Mouse (Mus musculus): ENCODE data around the gene Enox1. TPM values are rescaled to one million over a fixed set of nuclear protein-coding genes. Genes with fewer than 3 reads are reported as not detected.

Enox1 gene
- total and polyA plus RNA-seq, 3 experiments = not detected

DNA sequence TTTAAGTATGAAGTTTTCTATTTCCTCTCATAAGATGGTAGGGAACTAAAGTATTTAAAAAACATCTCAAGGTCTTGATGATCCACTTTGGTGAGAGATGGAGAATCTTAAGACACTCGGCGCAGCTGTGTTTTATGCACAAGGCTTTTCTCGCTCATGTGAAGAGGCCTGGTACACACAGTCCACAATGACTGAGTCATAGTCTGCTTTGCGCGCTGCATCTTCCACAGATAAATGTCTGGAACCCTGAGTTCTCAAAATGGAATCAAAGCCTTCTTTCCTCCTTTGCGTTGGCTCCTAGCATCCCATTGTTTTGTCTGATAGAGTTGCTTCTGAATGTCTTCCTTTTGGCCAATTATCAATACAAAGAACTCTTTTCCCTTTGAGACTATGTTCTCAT lies 119.0 kb downstream of the Enox1 start:
- no peak overlapping the region for H3K27ac ChIP-seq (ENCODE audit: insufficient read depth, low read depth)
- dilution Hi-C loops (cut with MboI; ENCODE audit: extremely low pct_ligation_motif_present, extremely low pct_unique_long_range_greater_than_20kb, low sequenced_read_pairs) (no loop called here), in situ Hi-C loops (cut with MboI; ENCODE audit: low pct_ligation_motif_present, low pct_unique_long_range_greater_than_20kb, low sequenced_read_pairs) (no loop called here)
- H3K9me3 ChIP-seq (replicated peaks; ENCODE audit: low read length) = peaks cover 73% of the 10 kb centered on the region
- H3K79me2 ChIP-seq (replicated peaks; ENCODE audit: control insufficient read depth, extremely low read depth, insufficient read depth, poor library complexity, severe bottlenecking) = no peaks in the 10 kb centered on the region
- no peak overlapping the region for H3K4me2 ChIP-seq (ENCODE audit: insufficient read depth, low read depth, poor library complexity, severe bottlenecking)
- H3K27me3 ChIP-seq (replicated peaks) = no peaks in the 10 kb centered on the region
- no peak overlapping the region for H3K9ac ChIP-seq (ENCODE audit: insufficient read depth, low read depth)
- no peak overlapping the region for H3K4me3 ChIP-seq (replicated peaks in 1 of 3; ENCODE audit: low read depth in 2 of 3, low read length in 2 of 3, poor library complexity in 1 of 3)
- DNase-seq (ENCODE audit: extremely low read depth) = no peak
- no peaks in the 10 kb centered on the region for H3K4me1 ChIP-seq (ENCODE audit: control insufficient read depth in 1 of 2, insufficient read depth in 2 of 2)
- TF ChIP-seq ELF1 (IDR thresholded peaks at IDR 0.05; ENCODE audit: low read depth, low read length) = no peak
- TF ChIP-seq GABPA (IDR thresholded peaks at IDR 0.05; ENCODE audit: insufficient replicate concordance, low read depth, low read length) = no peak
- no peak for TF ChIP-seq NRF1 (IDR thresholded peaks at IDR 0.05; ENCODE audit: low read depth, low read length)
- no peak for TF ChIP-seq MAFK (IDR thresholded peaks at IDR 0.05; ENCODE audit: insufficient replicate concordance, low read length)
- TF ChIP-seq E2F4 (IDR thresholded peaks at IDR 0.05; ENCODE audit: insufficient replicate concordance, low read depth, low read length) = no peak
- no peak for TF ChIP-seq ZMIZ1 (IDR thresholded peaks at IDR 0.05; ENCODE audit: low read depth, low read length)
- no peak for TF ChIP-seq RAD21 (IDR thresholded peaks at IDR 0.05; ENCODE audit: low read depth, low read length)
- TF ChIP-seq ETS1 (conservative IDR thresholded peaks at IDR 0.05; ENCODE audit: low read depth, low read length) = no peak
- TF ChIP-seq ZC3H11A (IDR thresholded peaks at IDR 0.05; ENCODE audit: low read depth, low read length) = no peak
- TF ChIP-seq MEF2A (IDR thresholded peaks at IDR 0.05; ENCODE audit: borderline replicate concordance, low read depth, low read length) = no peak
- TF ChIP-seq MAX (IDR thresholded peaks at IDR 0.05; ENCODE audit: low read length) = no peak
- TF ChIP-seq USF2 (conservative IDR thresholded peaks at IDR 0.05; ENCODE audit: low read depth, low read length) = no peak
- no peak for TF ChIP-seq JUN (IDR thresholded peaks at IDR 0.05; ENCODE audit: insufficient read depth, low read depth, low read length)
- TF ChIP-seq ZNF384 (IDR thresholded peaks at IDR 0.05; ENCODE audit: low read depth, low read length) = no peak
- TF ChIP-seq CHD1 (IDR thresholded peaks at IDR 0.05; ENCODE audit: low read depth, low read length) = no peak
- TF ChIP-seq RCOR1 (conservative IDR thresholded peaks at IDR 0.05; ENCODE audit: low read depth, low read length) = no peak
- TF ChIP-seq KAT2A (IDR thresholded peaks at IDR 0.05; ENCODE audit: insufficient replicate concordance, low read length) = no peak
- no peak for TF ChIP-seq BHLHE40 (IDR thresholded peaks at IDR 0.05; ENCODE audit: low read depth, low read length)
- no peak for TF ChIP-seq USF1 (IDR thresholded peaks at IDR 0.05; ENCODE audit: low read depth, low read length)
- TF ChIP-seq JUND (conservative IDR thresholded peaks at IDR 0.05; ENCODE audit: low read depth, low read length) = no peak
- H3K36me3 ChIP-seq (replicated peaks in 1 of 2; ENCODE audit: control insufficient read depth in 1 of 2, insufficient read depth in 1 of 2, low read length in 1 of 2) = no peaks in the 10 kb centered on the region

DNA sequence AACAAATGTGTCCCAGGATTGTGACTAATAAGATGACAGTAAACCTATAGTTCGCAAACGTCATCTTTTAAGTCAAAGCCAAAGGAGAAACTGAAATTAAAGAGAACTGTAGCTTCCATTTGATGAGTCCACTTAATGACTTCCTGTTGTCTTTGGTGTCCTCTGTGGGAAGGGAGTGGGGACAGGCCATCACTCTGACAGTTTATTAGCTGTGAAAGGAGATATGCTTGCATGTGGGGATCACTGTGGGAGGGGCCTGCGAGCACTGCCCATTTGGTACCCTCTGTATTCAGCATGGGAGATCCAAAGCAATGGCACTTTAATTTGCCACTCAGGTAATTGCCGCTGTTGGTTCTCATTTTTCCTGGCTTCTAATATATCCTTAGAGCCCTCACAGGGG lies 122.6 kb downstream of the Enox1 start:
- H3K79me2 ChIP-seq (replicated peaks; ENCODE audit: control insufficient read depth, extremely low read depth, insufficient read depth, poor library complexity, severe bottlenecking) = no peaks in the 10 kb centered on the region
- no peak overlapping the region for H3K9ac ChIP-seq (ENCODE audit: insufficient read depth, low read depth)
- peaks cover 71% of the 10 kb centered on the region for H3K9me3 ChIP-seq (replicated peaks; ENCODE audit: low read length)
- H3K4me2 ChIP-seq (ENCODE audit: insufficient read depth, low read depth, poor library complexity, severe bottlenecking) = no peak overlapping the region
- TF ChIP-seq POLR2AphosphoS2 (IDR thresholded peaks at IDR 0.05; ENCODE audit: low read depth, low read length) (no peak), TCF12 (IDR thresholded peaks at IDR 0.05; ENCODE audit: low read depth, low read length) (no peak), JUND (conservative IDR thresholded peaks at IDR 0.05; ENCODE audit: low read depth, low read length) (no peak), MAX (IDR thresholded peaks at IDR 0.05; ENCODE audit: low read length) (no peak), ZKSCAN1 (IDR thresholded peaks at IDR 0.05; ENCODE audit: borderline replicate concordance, low read depth, low read length) (no peak), MXI1 (IDR thresholded peaks at IDR 0.05; ENCODE audit: low read depth, low read length) (no peak), EP300 (IDR thresholded peaks at IDR 0.05; ENCODE audit: low read length) (no peak), NELFE (IDR thresholded peaks at IDR 0.05; ENCODE audit: low read depth, low read length) (no peak), RCOR1 (conservative IDR thresholded peaks at IDR 0.05; ENCODE audit: low read depth, low read length) (no peak), USF1 (IDR thresholded peaks at IDR 0.05; ENCODE audit: low read depth, low read length) (no peak), ETS1 (conservative IDR thresholded peaks at IDR 0.05; ENCODE audit: low read depth, low read length) (no peak), IRF4 (IDR thresholded peaks at IDR 0.05; ENCODE audit: low read depth, low read length) (no peak), UBTF (IDR thresholded peaks at IDR 0.05; ENCODE audit: low read depth, low read length) (no peak), MEF2A (IDR thresholded peaks at IDR 0.05; ENCODE audit: borderline replicate concordance, low read depth, low read length) (no peak), TBP (conservative IDR thresholded peaks at IDR 0.05; ENCODE audit: low read depth, low read length) (no peak), JUN (IDR thresholded peaks at IDR 0.05; ENCODE audit: insufficient read depth, low read depth, low read length) (no peak), ELF1 (IDR thresholded peaks at IDR 0.05; ENCODE audit: low read depth, low read length) (no peak), KAT2A (IDR thresholded peaks at IDR 0.05; ENCODE audit: insufficient replicate concordance, low read length) (no peak), PAX5 (IDR thresholded peaks at IDR 0.05; ENCODE audit: low read length) (no peak), ZNF384 (IDR thresholded peaks at IDR 0.05; ENCODE audit: low read depth, low read length) (no peak)
- no peak overlapping the region for H3K27ac ChIP-seq (ENCODE audit: insufficient read depth, low read depth)
- no peaks in the 10 kb centered on the region for H3K4me1 ChIP-seq (ENCODE audit: control insufficient read depth in 1 of 2, insufficient read depth in 2 of 2)
- no peaks in the 10 kb centered on the region for H3K36me3 ChIP-seq (replicated peaks in 1 of 2; ENCODE audit: control insufficient read depth in 1 of 2, insufficient read depth in 1 of 2, low read length in 1 of 2)
- DNase-seq (ENCODE audit: extremely low read depth) = no peak
- H3K27me3 ChIP-seq (replicated peaks) = no peaks in the 10 kb centered on the region
- dilution Hi-C loops (cut with MboI; ENCODE audit: extremely low pct_ligation_motif_present, extremely low pct_unique_long_range_greater_than_20kb, low sequenced_read_pairs) = no loop called here
- in situ Hi-C loops (cut with MboI; ENCODE audit: low pct_ligation_motif_present, low pct_unique_long_range_greater_than_20kb, low sequenced_read_pairs) = no loop called here
- H3K4me3 ChIP-seq (replicated peaks in 1 of 3; ENCODE audit: low read depth in 2 of 3, low read length in 2 of 3, poor library complexity in 1 of 3) = no peak overlapping the region
